Mouse (Mus musculus): ENCODE results near the gene Gm28053.

GRCm38 (mm10) chr6:48675931-48676859 lies 42.2 kb upstream of the Gm28053 start, which contains the start of gene Gimap9:
- TF ChIP-seq POLR2A (IDR thresholded peaks at IDR 0.05; ENCODE audit: low read depth, low read length) (peak; percentile 61), CTCF (IDR thresholded peaks at IDR 0.05; ENCODE audit: extremely low read depth, insufficient read length, insufficient replicate concordance, low read depth, low read length) (no peak)
